Mouse (Mus musculus): Measurements from ENCODE around the gene Gm17304.

DNA sequence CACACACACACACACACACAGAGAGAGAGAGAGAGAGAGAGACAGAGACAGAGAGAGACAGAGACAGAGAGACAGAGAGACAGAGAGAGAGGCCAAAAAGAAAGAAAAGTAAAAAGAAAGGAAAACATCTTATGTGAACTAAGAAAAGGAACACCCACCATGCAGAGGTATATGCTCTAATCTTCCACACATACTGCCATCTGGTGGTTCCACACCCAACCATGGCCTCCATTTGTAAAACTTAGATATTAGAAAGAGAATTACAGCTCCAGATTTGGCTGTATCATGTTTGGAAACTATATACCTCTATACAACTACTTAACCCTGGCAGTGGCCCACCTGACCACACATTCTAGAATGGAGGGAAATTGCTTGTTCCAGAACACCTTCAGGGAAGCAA lies 14.5 kb upstream of the Gm17304 start:
- TF ChIP-seq GATA1 (IDR thresholded peaks at IDR 0.05; ENCODE audit: borderline replicate concordance, low read length): no peak
- no peak for TF ChIP-seq FLI1 (IDR thresholded peaks at IDR 0.05; ENCODE audit: low read length)

Data from megakaryocyte, embryonic 14.5 days (primary cell).